Mouse (Mus musculus): ENCODE data around the gene Ercc2.

Gene Ercc2

DNA sequence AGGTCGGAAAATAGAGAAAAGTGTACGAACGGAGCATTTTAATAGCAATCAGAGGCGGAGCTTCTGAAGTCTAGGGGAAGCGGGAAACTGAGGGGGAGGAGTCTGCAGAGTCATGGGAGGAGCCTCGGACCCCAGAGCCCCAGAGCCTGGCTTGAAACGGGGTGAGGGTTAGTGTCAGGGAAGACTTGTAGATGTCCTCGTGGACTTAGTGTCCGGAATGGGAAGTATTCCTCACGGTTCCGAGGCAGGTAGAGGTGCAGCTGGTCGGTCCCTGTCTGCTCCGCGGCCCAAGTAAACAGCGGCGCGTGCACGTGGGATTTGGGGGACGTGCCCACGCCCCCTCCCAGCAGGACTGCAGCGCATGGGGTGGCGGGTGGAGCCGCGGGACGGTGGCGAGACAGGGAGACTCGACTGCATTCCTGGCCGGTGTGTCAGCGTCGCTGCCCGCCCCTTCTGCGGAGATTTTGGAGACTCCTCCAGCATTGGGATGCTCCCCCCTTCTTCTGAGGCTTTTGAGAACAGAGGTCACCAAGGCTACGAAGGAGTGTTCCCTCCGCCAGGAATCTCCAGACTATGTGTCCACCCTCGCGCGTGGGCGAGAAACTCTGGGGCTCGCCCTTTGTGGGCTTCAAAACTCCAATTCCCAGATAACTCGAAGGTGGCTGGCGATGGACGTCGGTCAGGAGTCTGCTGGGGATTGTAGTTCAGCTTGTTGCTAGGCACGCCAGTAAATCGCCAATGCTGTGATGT is 21.7 kb upstream of the Ercc2 start:
- DNase-seq, result peak; percentile 86

DNA sequence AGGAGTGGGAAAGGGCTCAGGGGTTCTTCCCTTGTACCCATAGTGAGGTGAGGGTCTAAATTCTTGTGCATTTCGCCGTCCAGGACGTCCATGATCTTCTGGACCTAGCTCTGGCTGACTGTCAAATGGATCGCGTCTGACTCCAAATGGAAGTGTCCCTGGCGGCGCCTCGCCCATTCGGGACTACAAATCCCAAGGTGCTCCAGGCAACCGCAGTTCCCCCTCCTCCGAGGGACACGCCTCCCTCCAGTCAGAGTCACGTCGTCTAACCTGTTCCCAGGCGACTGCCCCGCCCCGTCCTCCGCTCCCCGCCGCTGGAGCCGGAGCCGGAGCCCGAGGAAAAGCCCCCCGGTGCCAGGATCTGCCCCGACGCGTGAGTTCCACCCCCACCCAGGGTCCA is 20.9 kb upstream of the Ercc2 start:
- DNase-seq, result peak; percentile 96

- peak; percentile 84 for DNase-seq
These were observed 20.1 kb upstream of the Ercc2 start for GRCm38 (mm10) chr7:19361720-19362119.

DNA sequence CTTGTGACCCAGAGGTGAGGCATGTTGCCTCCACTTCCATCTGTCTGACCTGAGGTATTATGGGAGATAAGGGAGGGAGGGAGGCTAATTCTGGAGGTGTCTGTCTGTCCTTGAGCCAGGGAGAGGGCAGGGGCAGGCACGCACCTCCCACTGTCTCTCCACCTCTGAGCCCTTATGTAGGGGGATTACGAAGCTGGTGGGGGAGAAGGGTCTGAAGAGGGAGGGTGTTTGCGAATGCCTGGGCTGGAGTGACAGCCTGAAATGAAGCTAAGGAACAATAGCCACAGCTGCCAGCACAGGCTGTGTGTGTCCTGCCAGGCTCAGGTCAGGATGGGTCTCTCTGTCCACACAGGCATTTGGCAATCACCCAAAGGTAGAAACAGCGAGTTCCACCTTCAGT is 19.5 kb upstream of the Ercc2 start:
- peak; percentile 72 for DNase-seq

GRCm38 (mm10) chr7:19363881-19364280 is 17.9 kb upstream of the Ercc2 start:
- DNase-seq, result peak; percentile 84

- no peak for DNase-seq
These were observed 16.4 kb upstream of the Ercc2 start for GRCm38 (mm10) chr7:19365376-19365775.

- DNase-seq, result no peak
These were observed 13.4 kb upstream of the Ercc2 start for GRCm38 (mm10) chr7:19368380-19368779.

GRCm38 (mm10) chr7:19369823-19370425 is 11.9 kb upstream of the Ercc2 start:
- peak; percentile 75 for DNase-seq

DNA sequence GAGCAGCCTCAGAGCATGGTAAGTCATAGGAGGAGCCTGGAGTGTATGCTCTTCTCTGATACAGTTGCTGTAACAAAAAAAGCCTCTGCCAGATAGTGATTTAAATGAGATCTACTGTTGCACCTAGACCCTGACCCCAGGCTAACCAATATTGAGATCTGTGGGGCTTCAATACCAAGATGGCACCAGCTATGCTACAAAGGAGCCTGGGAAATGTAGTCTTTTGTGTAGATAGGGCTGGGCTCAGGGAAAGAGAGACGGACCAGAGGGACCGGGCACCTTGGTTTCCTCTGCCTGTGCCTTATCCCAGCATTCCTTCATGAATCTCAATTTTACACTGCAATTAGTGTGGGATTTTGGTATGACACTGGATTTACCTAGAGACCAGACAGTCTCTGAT is 8.4 kb upstream of the Ercc2 start:
- no peak for DNase-seq

DNA sequence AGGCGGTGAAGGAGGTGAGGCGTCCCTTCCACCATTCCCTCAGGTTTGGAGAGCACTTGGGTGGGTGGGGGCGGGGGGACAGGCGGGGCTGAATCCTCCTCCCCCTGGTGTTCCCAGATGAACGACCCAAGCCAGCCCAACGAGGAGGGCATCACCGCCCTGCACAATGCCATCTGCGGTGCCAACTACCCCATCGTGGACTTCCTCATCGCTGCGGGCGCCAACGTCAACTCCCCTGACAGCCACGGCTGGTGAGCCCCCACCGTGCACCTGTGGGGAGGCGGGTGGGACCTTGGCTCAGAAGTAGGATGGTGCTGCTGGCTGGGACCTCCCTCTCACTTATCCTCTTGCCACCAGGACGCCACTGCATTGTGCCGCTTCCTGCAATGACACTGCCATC is 6.4 kb upstream of the Ercc2 start:
- DNase-seq, result no peak

DNA sequence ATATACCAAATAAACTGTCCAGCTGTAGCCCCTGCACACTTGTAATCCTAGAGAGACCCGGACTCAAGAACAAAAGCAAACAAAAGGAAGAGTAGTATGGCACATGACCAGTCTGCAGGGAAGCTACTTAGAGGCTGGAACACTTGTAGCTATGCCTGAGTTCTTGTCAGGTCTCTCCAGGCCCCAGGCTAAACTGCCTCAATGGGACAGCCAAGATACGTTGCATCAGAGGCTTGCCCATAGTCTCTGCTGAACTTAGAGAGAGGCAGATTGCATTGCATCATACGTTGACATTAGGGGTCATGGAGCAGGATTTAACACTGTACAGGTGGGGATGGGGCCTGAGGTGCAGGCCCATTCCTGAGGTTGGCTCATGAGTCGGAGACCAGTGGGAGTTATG is 5.8 kb upstream of the Ercc2 start:
- DNase-seq, result no peak

DNA sequence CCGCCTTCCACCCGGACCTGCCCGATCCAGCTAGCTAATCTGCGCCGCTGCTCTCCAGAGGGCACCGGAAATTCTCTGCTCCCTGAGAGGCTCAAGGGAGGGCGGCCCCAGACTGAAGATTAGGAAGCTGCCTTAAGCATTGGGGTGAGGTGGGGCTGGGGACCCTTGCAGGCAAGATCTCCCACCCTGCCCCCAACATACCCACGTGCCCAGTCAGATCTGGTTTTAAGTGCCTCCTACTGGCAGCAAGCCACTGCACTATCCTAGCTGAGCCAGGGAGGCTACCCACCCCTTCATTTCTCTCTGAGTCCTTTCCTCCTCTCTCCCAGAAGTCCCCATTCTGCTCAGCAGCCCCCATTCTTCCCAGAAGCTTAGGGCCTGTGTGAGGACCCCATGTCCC is 3.8 kb upstream of the Ercc2 start:
- no peak for DNase-seq

- no peak for DNase-seq
These were observed 344 bp downstream of the Ercc2 start for GRCm38 (mm10) chr7:19382166-19382541.

DNA sequence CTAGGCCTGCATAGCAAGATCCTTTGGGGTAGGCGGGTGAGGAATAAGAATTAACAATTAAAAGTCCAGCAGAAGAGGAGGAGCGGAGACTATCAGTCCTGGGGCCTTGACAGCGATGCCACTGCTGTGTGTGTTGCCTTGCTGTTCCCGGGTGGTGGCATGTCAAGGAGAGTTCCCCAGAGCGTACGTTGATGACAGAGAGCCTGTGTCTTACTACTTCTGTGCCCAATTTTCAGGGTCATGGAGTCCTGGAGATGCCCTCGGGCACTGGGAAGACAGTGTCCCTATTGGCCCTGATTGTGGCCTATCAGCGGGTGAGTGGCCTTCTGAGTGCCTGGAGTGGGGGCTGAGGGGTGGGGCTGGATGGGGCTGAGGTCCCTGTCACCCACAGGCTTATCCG is 1.9 kb downstream of the Ercc2 start:
- DNase-seq, result no peak

GRCm38 (mm10) chr7:19388699-19389413 is 7.0 kb downstream of the Ercc2 start:
- no peak for DNase-seq

DNA sequence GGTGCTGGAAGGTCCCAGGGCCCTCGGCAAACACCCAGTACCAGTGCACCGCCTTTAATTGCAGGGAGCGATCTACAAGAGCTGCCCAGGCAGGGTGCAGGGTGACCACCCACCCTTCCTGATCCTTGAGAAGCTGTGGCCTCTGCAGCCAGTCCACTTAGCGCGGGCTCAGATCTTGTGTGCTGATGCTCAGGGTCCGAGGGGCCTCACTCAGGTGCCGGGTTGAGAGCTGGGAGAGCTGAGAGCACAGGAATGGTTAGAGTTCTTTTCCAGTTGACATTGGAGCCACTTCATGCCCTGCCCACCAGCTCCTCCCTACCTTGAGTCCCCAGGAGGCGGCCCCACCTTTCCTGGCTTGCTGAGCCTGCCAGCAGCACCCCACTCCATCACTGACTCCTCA is 12.7 kb downstream of the Ercc2 start:
- DNase-seq, result no peak

- no peak for DNase-seq
These were observed 17.9 kb downstream of the Ercc2 start for GRCm38 (mm10) chr7:19399496-19400280.

- no peak for DNase-seq
These were observed 19.1 kb downstream of the Ercc2 start for GRCm38 (mm10) chr7:19400946-19401345.

GRCm38 (mm10) chr7:19402535-19403112 is 20.8 kb downstream of the Ercc2 start:
- no peak for DNase-seq

- no peak for DNase-seq
These were observed 22.0 kb downstream of the Ercc2 start, which contains the start of gene Klc3 for GRCm38 (mm10) chr7:19403731-19404296. Gene Klc3, minus strand, starts transcription at chr7:19404104.

GRCm38 (mm10) chr7:19404476-19404875 is 22.7 kb downstream of the Ercc2 start, which contains the start of gene Ckm:
Gene Ckm, plus strand, starts transcription at chr7:19404776.
- DNase-seq, result no peak

- DNase-seq, result peak; percentile 72
These were observed 23.6 kb downstream of the Ercc2 start for GRCm38 (mm10) chr7:19405417-19405816.
